Mouse (Mus musculus): ENCODE measurements around the gene Appbp2. TPM values are rescaled to one million over a fixed set of nuclear protein-coding genes. Genes with fewer than 3 reads are reported as not detected.

The Appbp2 gene
- polyA plus RNA-seq, 1 experiment from 2014 or later: 46.4 TPM

GRCm38 (mm10) chr11:85214679-85215078 lies 20.3 kb downstream of the Appbp2 start:
- ATAC-seq (ENCODE audit: low FRiP score, low read depth): no peak
- H3K27me3 ChIP-seq: no peaks in the 10 kb centered on the region
- H3K36me3 ChIP-seq: peaks cover 44% of the 10 kb centered on the region
- whole genome bisulfite sequencing: 98% methylated on average over 3 of the region's 3 CpGs
- H3K9ac ChIP-seq: no peak overlapping the region
- no peak overlapping the region for H3K4me2 ChIP-seq
- H3K4me3 ChIP-seq: no peak overlapping the region
- H3K4me1 ChIP-seq (replicated peaks): no peaks in the 10 kb centered on the region
- H3K9me3 ChIP-seq: no peaks in the 10 kb centered on the region
- H3K27ac ChIP-seq (replicated peaks): no peak overlapping the region

- Histone ChIP-seq H3K36me3 (peaks cover 56% of the 10 kb centered on the region), H3K9me3 (no peaks in the 10 kb centered on the region), H3K4me2 (no peak overlapping the region), H3K27me3 (no peaks in the 10 kb centered on the region), H3K27ac (replicated peaks) (no peak overlapping the region), H3K4me3 (no peak overlapping the region), H3K4me1 (replicated peaks) (no peaks in the 10 kb centered on the region), H3K9ac (no peak overlapping the region)
- 89% methylated on average over 2 of the region's 2 CpGs for WGBS
- ATAC-seq (ENCODE audit: low FRiP score, low read depth): no peak
Observed at GRCm38 (mm10) chr11:85213215-85213614, 21.7 kb downstream of the Appbp2 start.

- no peak overlapping the region for H3K9ac ChIP-seq
- H3K4me1 ChIP-seq (replicated peaks): no peaks in the 10 kb centered on the region
- no peak overlapping the region for H3K4me3 ChIP-seq
- H3K4me2 ChIP-seq: no peak overlapping the region
- no peak for ATAC-seq (ENCODE audit: low FRiP score, low read depth)
- 100% methylated on average over 2 of the region's 2 CpGs for WGBS
- H3K27me3 ChIP-seq: no peaks in the 10 kb centered on the region
- H3K36me3 ChIP-seq: peaks cover 68% of the 10 kb centered on the region
- H3K27ac ChIP-seq (replicated peaks): no peak overlapping the region
- H3K9me3 ChIP-seq: no peaks in the 10 kb centered on the region
Observed at GRCm38 (mm10) chr11:85211151-85211550, 23.8 kb downstream of the Appbp2 start.

- no peaks in the 10 kb centered on the region for H3K4me1 ChIP-seq (replicated peaks)
- no peaks in the 10 kb centered on the region for H3K27me3 ChIP-seq
- peaks cover 67% of the 10 kb centered on the region for H3K36me3 ChIP-seq
- ATAC-seq (ENCODE audit: low FRiP score, low read depth): no peak
- H3K9ac ChIP-seq: no peak overlapping the region
- no peak overlapping the region for H3K27ac ChIP-seq (replicated peaks)
- no peak overlapping the region for H3K4me2 ChIP-seq
- H3K4me3 ChIP-seq: no peak overlapping the region
- H3K9me3 ChIP-seq: no peaks in the 10 kb centered on the region
Observed at GRCm38 (mm10) chr11:85206231-85206630, 28.7 kb downstream of the Appbp2 start.

- H3K9me3 ChIP-seq: no peaks in the 10 kb centered on the region
- no peak for ATAC-seq (ENCODE audit: low FRiP score, low read depth)
- H3K9ac ChIP-seq: no peak overlapping the region
- H3K4me3 ChIP-seq: no peak overlapping the region
- H3K36me3 ChIP-seq: peaks cover 72% of the 10 kb centered on the region
- no peak overlapping the region for H3K4me2 ChIP-seq
- H3K27ac ChIP-seq (replicated peaks): no peak overlapping the region
- WGBS: 82% methylated on average over 2 of the region's 2 CpGs
- H3K27me3 ChIP-seq: no peaks in the 10 kb centered on the region
- H3K4me1 ChIP-seq (replicated peaks): no peaks in the 10 kb centered on the region
Observed at GRCm38 (mm10) chr11:85198906-85199305, 36.0 kb downstream of the Appbp2 start.

- Histone ChIP-seq H3K4me2 (no peak overlapping the region), H3K4me3 (no peak overlapping the region), H3K27ac (replicated peaks) (no peak overlapping the region), H3K4me1 (replicated peaks) (no peaks in the 10 kb centered on the region), H3K9me3 (no peaks in the 10 kb centered on the region), H3K36me3 (peaks cover 76% of the 10 kb centered on the region), H3K27me3 (no peaks in the 10 kb centered on the region), H3K9ac (no peak overlapping the region)
- 91% methylated on average over 9 of the region's 9 CpGs for WGBS
- no peak for ATAC-seq (ENCODE audit: low FRiP score, low read depth)
Observed at GRCm38 (mm10) chr11:85196046-85196445, 38.9 kb downstream of the Appbp2 start.

- 96% methylated on average over 11 of the region's 11 CpGs for WGBS
- no peaks in the 10 kb centered on the region for H3K27me3 ChIP-seq
- no peak overlapping the region for H3K4me3 ChIP-seq
- no peak overlapping the region for H3K9ac ChIP-seq
- H3K4me2 ChIP-seq: no peak overlapping the region
- H3K9me3 ChIP-seq: no peaks in the 10 kb centered on the region
- ATAC-seq (ENCODE audit: low FRiP score, low read depth): no peak
- peaks cover 74% of the 10 kb centered on the region for H3K36me3 ChIP-seq
- no peak overlapping the region for H3K27ac ChIP-seq (replicated peaks)
- H3K4me1 ChIP-seq (replicated peaks): no peaks in the 10 kb centered on the region
Observed at GRCm38 (mm10) chr11:85194206-85194605, 40.7 kb downstream of the Appbp2 start.

GRCm38 (mm10) chr11:85190741-85191140 lies 44.2 kb downstream of the Appbp2 start:
- Histone ChIP-seq H3K4me1 (replicated peaks) (no peaks in the 10 kb centered on the region), H3K9ac (no peak overlapping the region), H3K9me3 (no peaks in the 10 kb centered on the region), H3K27ac (replicated peaks) (no peak overlapping the region), H3K27me3 (no peaks in the 10 kb centered on the region), H3K4me2 (no peak overlapping the region), H3K4me3 (no peak overlapping the region), H3K36me3 (peaks cover 64% of the 10 kb centered on the region)
- ATAC-seq (ENCODE audit: low FRiP score, low read depth): no peak
- 93% methylated on average over 12 of the region's 12 CpGs for WGBS

- Histone ChIP-seq H3K27ac (replicated peaks) (no peak overlapping the region), H3K4me1 (replicated peaks) (no peaks in the 10 kb centered on the region), H3K36me3 (peaks cover 48% of the 10 kb centered on the region), H3K9me3 (no peaks in the 10 kb centered on the region), H3K27me3 (no peaks in the 10 kb centered on the region), H3K4me3 (no peak overlapping the region), H3K9ac (no peak overlapping the region), H3K4me2 (no peak overlapping the region)
- WGBS: 92% methylated on average over 4 of the region's 4 CpGs
- ATAC-seq (ENCODE audit: low FRiP score, low read depth): no peak
Observed at GRCm38 (mm10) chr11:85189110-85189509, 45.8 kb downstream of the Appbp2 start.

- 85% methylated on average over 6 of the region's 6 CpGs for WGBS
- Histone ChIP-seq H3K9ac (no peak overlapping the region), H3K27me3 (no peaks in the 10 kb centered on the region), H3K4me3 (no peak overlapping the region), H3K4me2 (no peak overlapping the region), H3K4me1 (replicated peaks) (peaks cover 6% of the 10 kb centered on the region), H3K9me3 (no peaks in the 10 kb centered on the region), H3K36me3 (peaks cover 15% of the 10 kb centered on the region; the same call in 1 of the 2 replicates), H3K27ac (replicated peaks) (no peak overlapping the region)
- ATAC-seq (ENCODE audit: low FRiP score, low read depth): no peak
Observed at GRCm38 (mm10) chr11:85184839-85185238, 50.1 kb downstream of the Appbp2 start.

GRCm38 (mm10) chr11:85184082-85184481 lies 50.8 kb downstream of the Appbp2 start:
- Histone ChIP-seq H3K9ac (no peak overlapping the region), H3K27ac (replicated peaks) (no peak overlapping the region), H3K9me3 (no peaks in the 10 kb centered on the region), H3K4me2 (no peak overlapping the region), H3K4me3 (no peak overlapping the region), H3K27me3 (no peaks in the 10 kb centered on the region), H3K36me3 (peaks cover 9% of the 10 kb centered on the region; the same call in 1 of the 2 replicates), H3K4me1 (replicated peaks) (peaks cover 6% of the 10 kb centered on the region)
- no peak for ATAC-seq (ENCODE audit: low FRiP score, low read depth)
- WGBS: 70% methylated on average over 5 of the region's 5 CpGs

GRCm38 (mm10) chr11:85183284-85183779 lies 51.6 kb downstream of the Appbp2 start:
- Histone ChIP-seq H3K4me1 (replicated peaks) (peaks cover 6% of the 10 kb centered on the region), H3K9me3 (no peaks in the 10 kb centered on the region), H3K4me2 (peak overlapping the region; percentile 64), H3K4me3 (peak overlapping the region; percentile 42), H3K9ac (peak overlapping the region; percentile 50), H3K36me3 (peaks cover 2% of the 10 kb centered on the region; the same call in 1 of the 2 replicates), H3K27ac (replicated peaks) (peak overlapping the region; percentile 67), H3K27me3 (no peaks in the 10 kb centered on the region)
- WGBS: 23% methylated on average over 13 of the region's 13 CpGs
- peak; percentile 21; the same call in 1 of the 2 replicates for ATAC-seq (ENCODE audit: low FRiP score, low read depth)

- peak overlapping the region; percentile 42 for H3K4me3 ChIP-seq
- H3K9ac ChIP-seq: peak overlapping the region; percentile 50
- peaks cover 6% of the 10 kb centered on the region for H3K4me1 ChIP-seq (replicated peaks)
- WGBS: 5% methylated on average over 20 of the region's 20 CpGs
- H3K27ac ChIP-seq (replicated peaks): peak overlapping the region; percentile 67
- no peaks in the 10 kb centered on the region for H3K27me3 ChIP-seq
- H3K4me2 ChIP-seq: peak overlapping the region; percentile 64
- H3K9me3 ChIP-seq: no peaks in the 10 kb centered on the region
- ATAC-seq (ENCODE audit: low FRiP score, low read depth): peak; percentile 95
- no peaks in the 10 kb centered on the region for H3K36me3 ChIP-seq
Observed at GRCm38 (mm10) chr11:85182617-85183283, 52.2 kb downstream of the Appbp2 start.
